Mouse (Mus musculus): ENCODE data around the gene Coro7. TPM values are rescaled to one million over a fixed set of nuclear protein-coding genes. Genes with fewer than 3 reads are reported as not detected.

Coro7 gene
- total and polyA plus RNA-seq, 2 experiments: 6.1 to 22.7 TPM

GRCm38 (mm10) chr16:4605514-4606131 is 74.0 kb downstream of the Coro7 start:
- Histone ChIP-seq H3K36me3 (ENCODE audit: control insufficient read depth, insufficient read depth, low read length) (no peaks in the 10 kb centered on the region), H3K9ac (ENCODE audit: low read depth, low read length) (no peak overlapping the region), H3K4me1 (ENCODE audit: control insufficient read depth, insufficient read depth, low read length) (no peaks in the 10 kb centered on the region), H3K79me2 (ENCODE audit: control insufficient read depth, insufficient read depth, low read length) (no peaks in the 10 kb centered on the region), H3K27me3 (ENCODE audit: control insufficient read depth, insufficient read depth, low read length) (no peaks in the 10 kb centered on the region), H3K27ac (replicated peaks; ENCODE audit: insufficient read depth, low read depth, low read length) (no peak overlapping the region), H3K4me3 (ENCODE audit: insufficient read depth, low read depth, low read length) (no peak overlapping the region)
- 84% methylated on average over 13 of the region's 13 CpGs for WGBS
- DNase-seq (ENCODE audit: extremely low read depth, low read depth, low spot score): no peak
- TF ChIP-seq POLR2A (IDR thresholded peaks at IDR 0.05; ENCODE audit: extremely low read depth, insufficient read depth, low read length) (no peak), CTCF (IDR thresholded peaks at IDR 0.05; ENCODE audit: low read depth, low read length) (no peak)

- no peak overlapping the region for H3K9ac ChIP-seq (ENCODE audit: low read depth, low read length)
- no peak for DNase-seq (ENCODE audit: extremely low read depth, low read depth, low spot score)
- H3K79me2 ChIP-seq (ENCODE audit: control insufficient read depth, insufficient read depth, low read length): no peaks in the 10 kb centered on the region
- no peaks in the 10 kb centered on the region for H3K4me1 ChIP-seq (ENCODE audit: control insufficient read depth, insufficient read depth, low read length)
- H3K36me3 ChIP-seq (ENCODE audit: control insufficient read depth, insufficient read depth, low read length): no peaks in the 10 kb centered on the region
- no peak overlapping the region for H3K27ac ChIP-seq (replicated peaks; ENCODE audit: insufficient read depth, low read depth, low read length)
- WGBS: 79% methylated on average over 11 of the region's 11 CpGs
- TF ChIP-seq POLR2A (IDR thresholded peaks at IDR 0.05; ENCODE audit: extremely low read depth, insufficient read depth, low read length): no peak
- TF ChIP-seq CTCF (IDR thresholded peaks at IDR 0.05; ENCODE audit: low read depth, low read length): no peak
- H3K4me3 ChIP-seq (ENCODE audit: insufficient read depth, low read depth, low read length): no peak overlapping the region
- H3K27me3 ChIP-seq (ENCODE audit: control insufficient read depth, insufficient read depth, low read length): no peaks in the 10 kb centered on the region
Observed at GRCm38 (mm10) chr16:4604293-4604837, 75.2 kb downstream of the Coro7 start.

DNA sequence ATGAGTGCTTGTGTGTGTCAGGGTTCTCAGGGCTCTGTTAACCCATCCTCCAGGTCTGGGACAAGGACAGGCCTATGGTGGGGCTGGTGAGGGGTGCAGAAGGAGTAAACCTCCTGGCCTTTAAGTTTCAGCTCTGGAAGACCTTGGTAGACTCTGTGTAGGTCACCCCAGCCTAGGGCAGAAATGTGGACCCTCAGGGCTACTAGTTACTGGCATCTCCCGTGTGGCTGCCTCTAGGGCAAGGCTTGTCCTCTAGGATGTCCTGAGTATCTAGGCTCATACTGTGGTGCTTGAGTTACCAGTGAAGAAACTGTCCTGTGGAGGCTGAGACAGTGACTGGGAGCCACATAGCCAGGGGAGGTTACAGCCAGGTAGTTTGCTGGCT is 76.1 kb downstream of the Coro7 start:
- Histone ChIP-seq H3K79me2 (ENCODE audit: control insufficient read depth, insufficient read depth, low read length) (no peaks in the 10 kb centered on the region), H3K9ac (ENCODE audit: low read depth, low read length) (no peak overlapping the region), H3K27me3 (ENCODE audit: control insufficient read depth, insufficient read depth, low read length) (no peaks in the 10 kb centered on the region), H3K27ac (replicated peaks; ENCODE audit: insufficient read depth, low read depth, low read length) (no peak overlapping the region), H3K4me1 (ENCODE audit: control insufficient read depth, insufficient read depth, low read length) (no peaks in the 10 kb centered on the region), H3K4me3 (ENCODE audit: insufficient read depth, low read depth, low read length) (no peak overlapping the region), H3K36me3 (ENCODE audit: control insufficient read depth, insufficient read depth, low read length) (no peaks in the 10 kb centered on the region)
- TF ChIP-seq POLR2A (IDR thresholded peaks at IDR 0.05; ENCODE audit: extremely low read depth, insufficient read depth, low read length) (no peak), CTCF (IDR thresholded peaks at IDR 0.05; ENCODE audit: low read depth, low read length) (no peak)
- no peak for DNase-seq (ENCODE audit: extremely low read depth, low read depth, low spot score)
- WGBS: 88% methylated on average over 1 of the region's 1 CpGs

- no peak for TF ChIP-seq POLR2A (IDR thresholded peaks at IDR 0.05; ENCODE audit: extremely low read depth, insufficient read depth, low read length)
- no peak for TF ChIP-seq CTCF (IDR thresholded peaks at IDR 0.05; ENCODE audit: low read depth, low read length)
- H3K27ac ChIP-seq (replicated peaks; ENCODE audit: insufficient read depth, low read depth, low read length): no peak overlapping the region
- no peaks in the 10 kb centered on the region for H3K79me2 ChIP-seq (ENCODE audit: control insufficient read depth, insufficient read depth, low read length)
- no peak for DNase-seq (ENCODE audit: extremely low read depth, low read depth, low spot score)
- 71% methylated on average over 7 of the region's 7 CpGs for WGBS
- H3K4me3 ChIP-seq (ENCODE audit: insufficient read depth, low read depth, low read length): no peak overlapping the region
- no peak overlapping the region for H3K9ac ChIP-seq (ENCODE audit: low read depth, low read length)
- H3K4me1 ChIP-seq (ENCODE audit: control insufficient read depth, insufficient read depth, low read length): no peaks in the 10 kb centered on the region
- no peaks in the 10 kb centered on the region for H3K27me3 ChIP-seq (ENCODE audit: control insufficient read depth, insufficient read depth, low read length)
- no peaks in the 10 kb centered on the region for H3K36me3 ChIP-seq (ENCODE audit: control insufficient read depth, insufficient read depth, low read length)
Observed at GRCm38 (mm10) chr16:4602766-4603452, 76.7 kb downstream of the Coro7 start.

- no peaks in the 10 kb centered on the region for H3K27me3 ChIP-seq (ENCODE audit: control insufficient read depth, insufficient read depth, low read length)
- DNase-seq (ENCODE audit: extremely low read depth, low read depth, low spot score): no peak
- no peak overlapping the region for H3K9ac ChIP-seq (ENCODE audit: low read depth, low read length)
- H3K4me3 ChIP-seq (ENCODE audit: insufficient read depth, low read depth, low read length): no peak overlapping the region
- H3K27ac ChIP-seq (replicated peaks; ENCODE audit: insufficient read depth, low read depth, low read length): no peak overlapping the region
- H3K4me1 ChIP-seq (ENCODE audit: control insufficient read depth, insufficient read depth, low read length): no peaks in the 10 kb centered on the region
- no peaks in the 10 kb centered on the region for H3K79me2 ChIP-seq (ENCODE audit: control insufficient read depth, insufficient read depth, low read length)
- TF ChIP-seq POLR2A (IDR thresholded peaks at IDR 0.05; ENCODE audit: extremely low read depth, insufficient read depth, low read length) (no peak), CTCF (IDR thresholded peaks at IDR 0.05; ENCODE audit: low read depth, low read length) (no peak)
- no peaks in the 10 kb centered on the region for H3K36me3 ChIP-seq (ENCODE audit: control insufficient read depth, insufficient read depth, low read length)
- 29% methylated on average over 3 of the region's 3 CpGs for WGBS
Observed at GRCm38 (mm10) chr16:4602189-4602588, 77.4 kb downstream of the Coro7 start.
